Mouse (Mus musculus) brain, embryonic 14.5 days (tissue): ENCODE data around the gene Casq2.

Experiments
- CTCF ChIP-seq: fragments of 200-500 bp; IDR thresholded peaks from 2 replicates; pipeline ENCODE4 v1.5.1; 2012; ENCODE audit warnings: inconsistent platforms, mild to moderate bottlenecking, moderate library complexity, borderline replicate concordance; ENCODE audit not compliant: insufficient read depth, insufficient read length; ENCODE audit errors: extremely low read depth
- POLR2A ChIP-seq: fragments of 200-500 bp; IDR thresholded peaks from 2 replicates; pipeline ENCODE4 v1.6.1; 2012; ENCODE audit warnings: mild to moderate bottlenecking, inconsistent platforms, borderline replicate concordance; ENCODE audit not compliant: poor library complexity, insufficient read depth, insufficient read length, severe bottlenecking; ENCODE audit errors: extremely low read depth

DNA sequence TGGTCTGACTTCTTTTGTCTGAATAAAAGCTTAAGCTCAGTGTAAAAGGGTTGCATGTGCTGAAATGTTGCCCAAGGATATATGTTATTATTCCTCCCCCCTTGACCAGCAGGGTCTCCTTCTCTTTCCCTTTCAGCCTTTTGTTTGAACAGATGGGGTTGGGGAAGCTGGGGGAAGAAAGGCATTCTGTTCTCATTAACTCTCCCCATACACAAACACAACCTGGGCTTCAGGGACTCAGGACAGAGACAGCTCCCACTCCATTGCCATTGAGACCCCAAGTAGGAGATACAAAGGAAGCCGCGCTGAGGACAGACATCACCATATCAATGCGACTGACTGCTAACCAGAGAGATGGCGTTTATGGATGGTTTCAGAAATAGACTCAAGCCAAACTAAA lies 30.3 kb upstream of the Casq2 start:
- no peak for TF ChIP-seq CTCF
- TF ChIP-seq POLR2A, result no peak
